Mouse (Mus musculus): ENCODE measurements at regions not wholly inside any gene's neighbourhood (a gene's known extent, or its start where the extent isn't known, plus 50 kb on each side); places are given as distances from the start of the nearest gene placed in this dataset.

DNA sequence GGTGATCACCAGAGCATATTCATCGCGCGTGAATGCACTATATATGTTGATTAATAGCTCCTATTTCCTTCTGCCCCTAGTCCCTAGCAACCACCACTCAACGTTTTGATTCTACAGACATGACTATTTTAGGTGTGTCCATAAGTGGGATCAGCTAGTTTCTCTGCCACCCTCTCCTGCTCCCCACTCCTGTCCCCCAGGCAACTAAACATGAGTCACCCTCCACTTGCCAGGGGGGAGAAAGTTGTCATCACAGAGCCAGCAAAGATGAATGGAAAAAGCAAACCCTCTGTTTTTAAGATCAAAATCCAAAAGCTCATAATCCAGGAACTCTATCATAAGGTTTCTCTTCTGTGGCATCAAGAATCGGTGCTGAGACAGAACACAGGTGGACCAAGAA lies 59.4 kb upstream of the Rbbp6 start:
- H3K4me3 ChIP-seq (replicated peaks), result no peak overlapping the region
- TF ChIP-seq FLI1 (IDR thresholded peaks at IDR 0.05; ENCODE audit: low read length) (no peak), GATA1 (IDR thresholded peaks at IDR 0.05; ENCODE audit: borderline replicate concordance, low read length) (no peak)
- H3K27me3 ChIP-seq (replicated peaks), result peaks cover 16% of the 10 kb centered on the region
- no peaks in the 10 kb centered on the region for H3K4me1 ChIP-seq
- H3K36me3 ChIP-seq (replicated peaks; ENCODE audit: low read length), result no peaks in the 10 kb centered on the region
- 0 out of 2 replicates have a peak, but pooled peaks cover 3% of the 10 kb centered on the region for H3K9me3 ChIP-seq

DNA sequence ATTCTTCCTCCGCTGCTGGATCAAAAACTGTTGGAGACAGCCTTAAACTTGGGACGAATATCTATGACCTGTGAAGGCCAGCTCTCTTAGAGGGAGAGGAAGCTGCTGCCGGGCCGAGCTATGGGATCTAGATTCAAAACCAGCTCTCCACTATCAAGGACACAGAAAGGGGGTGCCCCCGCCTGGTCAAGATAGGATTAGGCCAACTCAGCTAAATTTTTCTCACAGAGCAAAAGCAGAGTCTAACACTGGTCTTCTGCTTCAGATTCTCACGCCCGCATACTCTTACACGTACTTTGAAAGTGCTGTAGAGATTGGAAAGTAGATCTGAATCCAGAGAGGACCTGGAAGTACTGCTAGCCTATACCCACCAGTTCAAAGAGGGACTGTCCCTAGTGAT lies 56.2 kb upstream of the Rbbp6 start:
- Histone ChIP-seq H3K27me3 (replicated peaks) (peaks cover 9% of the 10 kb centered on the region), H3K9me3 (0 out of 2 replicates have a peak, but pooled peaks cover 3% of the 10 kb centered on the region), H3K4me1 (no peaks in the 10 kb centered on the region), H3K36me3 (replicated peaks; ENCODE audit: low read length) (no peaks in the 10 kb centered on the region), H3K4me3 (replicated peaks) (no peak overlapping the region)
- TF ChIP-seq FLI1 (IDR thresholded peaks at IDR 0.05; ENCODE audit: low read length) (no peak), GATA1 (IDR thresholded peaks at IDR 0.05; ENCODE audit: borderline replicate concordance, low read length) (no peak)

Data from megakaryocyte, embryonic 14.5 days (primary cell).